Mouse (Mus musculus) liver, embryonic 15.5 days (tissue): ENCODE results near the gene Csdc2. TPM values are rescaled to one million over a fixed set of nuclear protein-coding genes. Genes with fewer than 3 reads are reported as not detected.

ENCODE experiments used
- ATAC-seq: fragments of 200-750 bp; cut with Nextera tagmentation; 2 replicates; pipeline ENCODE4 v1.8.0; 2017; ENCODE audit warnings: moderate number of reproducible peaks, mild to moderate bottlenecking, moderate library complexity; ENCODE audit not compliant: insufficient read depth
- H3K27ac ChIP-seq: fragments of 300-500 bp; sonication (generic); replicated peaks from 2 replicates; pipeline ENCODE4 v1.5.1; 2015; ENCODE audit warnings: mild to moderate bottlenecking, inconsistent platforms
- H3K27me3 ChIP-seq: fragments of 300-500 bp; sonication (generic); 2 replicates; pipeline ENCODE4 v1.6.1; 2015; ENCODE audit warnings: mild to moderate bottlenecking, inconsistent platforms
- H3K36me3 ChIP-seq: fragments of 300-500 bp; sonication (generic); replicated peaks from 2 replicates; pipeline ENCODE4 v1.6.1; 2015; ENCODE audit warnings: moderate library complexity, mild to moderate bottlenecking, inconsistent platforms
- H3K4me1 ChIP-seq: fragments of 300-500 bp; sonication (generic); replicated peaks from 2 replicates; pipeline ENCODE4 v1.6.1; 2015; ENCODE audit warnings: inconsistent platforms
- H3K4me2 ChIP-seq: fragments of 300-500 bp; sonication (generic); 2 replicates; pipeline ENCODE4 v1.6.1; 2015; ENCODE audit warnings: moderate library complexity, mild to moderate bottlenecking, inconsistent platforms
- H3K4me3 ChIP-seq: fragments of 300-500 bp; sonication (generic); replicated peaks from 2 replicates; pipeline ENCODE4 v1.5.1; 2015; ENCODE audit warnings: mild to moderate bottlenecking, inconsistent platforms
- H3K9ac ChIP-seq: fragments of 300-500 bp; sonication (generic); 2 replicates; pipeline ENCODE4 v1.6.1; 2015; ENCODE audit warnings: moderate library complexity, mild to moderate bottlenecking, inconsistent platforms
- H3K9me3 ChIP-seq: fragments of 300-500 bp; sonication (generic); replicated peaks from 2 replicates; pipeline ENCODE4 v1.6.1; 2016; ENCODE audit warnings: inconsistent platforms
- WGBS: fragments of 180-500 bp; shearing (Covaris S2); methylation state at CpG from one replicate; pipeline ENCODE4 v1.1.7; 2015; ENCODE audit warnings: mixed read lengths; ENCODE audit not compliant: insufficient replicate concordance; 5-methylcytosine and 5-hydroxymethylcytosine counted together
- polyA plus RNA-seq: library from polyadenylated mRNA; unstranded; fragments of >200 nt; fragmentation: Nextera tagmentation; extraction: Ambion mirVana; gene quantifications from 2 replicates; pipeline ENCODE4 v1.2.1, GENCODE M21; 2015

Csdc2 gene
- polyA plus RNA-seq = 0.91 and 0.96 TPM in 2 replicates

- 10% methylated on average over 12 of the region's 12 CpGs for WGBS
- no peak within 1 kb of the TSS for H3K9ac ChIP-seq
- H3K27me3 ChIP-seq = peaks cover 42% of the 10 kb centered on the region
- no peaks in the 10 kb centered on the region for H3K36me3 ChIP-seq
- no peak; the same call in 1 of the 2 replicates for ATAC-seq
- no peak within 1 kb of the TSS for H3K27ac ChIP-seq
- peak within 1 kb of the TSS; percentile 47 for H3K4me2 ChIP-seq
- H3K9me3 ChIP-seq = no peaks in the 10 kb centered on the region
- peaks cover 32% of the 10 kb centered on the region for H3K4me1 ChIP-seq
- peak within 1 kb of the TSS; percentile 29 for H3K4me3 ChIP-seq
These were observed at the start of gene Csdc2 for GRCm38 (mm10) chr15:81936679-81937078. Gene Csdc2 (plus strand): TSS chr15:81936759.

DNA sequence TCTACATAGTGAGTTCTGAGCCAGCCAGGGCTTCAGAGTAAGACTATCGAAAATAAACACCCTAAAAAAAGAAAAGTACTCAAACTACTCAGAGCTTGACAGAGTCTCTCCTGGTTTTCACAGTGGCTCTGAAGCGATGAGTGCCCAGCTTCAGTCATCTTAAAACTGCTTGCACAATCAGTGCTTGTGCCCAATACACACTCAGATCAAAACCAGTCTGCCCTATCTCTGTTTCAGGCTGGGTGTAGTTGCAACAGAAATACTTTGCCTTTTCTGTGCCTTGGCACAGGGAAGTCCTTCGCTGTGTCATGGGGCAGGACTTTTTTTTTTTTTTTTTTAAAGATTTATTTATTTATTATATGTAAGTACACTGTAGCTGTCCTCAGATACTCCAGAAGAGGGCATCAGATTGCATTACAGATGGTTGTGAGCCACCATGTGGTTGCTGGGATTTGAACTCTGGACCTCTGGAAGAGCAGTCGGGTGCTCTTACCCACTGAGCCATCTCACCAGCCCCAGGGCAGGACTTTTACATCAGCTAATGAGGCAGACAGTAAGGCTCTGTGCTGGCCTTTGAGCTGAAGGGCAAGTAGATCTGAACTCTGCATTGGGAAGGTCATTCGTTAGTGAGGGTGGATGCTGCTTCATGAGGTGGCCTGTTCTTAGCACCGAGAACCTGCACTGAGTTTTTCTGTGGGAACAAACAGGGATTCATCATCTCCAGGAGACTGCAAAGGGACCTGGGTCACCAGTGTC, 49.6 kb upstream of the Csdc2 start:
- Histone ChIP-seq H3K27ac (no peak overlapping the region), H3K9ac (no peak overlapping the region), H3K36me3 (peaks cover 40% of the 10 kb centered on the region), H3K27me3 (no peaks in the 10 kb centered on the region), H3K9me3 (no peaks in the 10 kb centered on the region), H3K4me1 (peaks cover 38% of the 10 kb centered on the region), H3K4me2 (no peak overlapping the region), H3K4me3 (no peak overlapping the region)
- no peak for ATAC-seq
- WGBS = 80% methylated on average over 6 of the region's 6 CpGs

- no peak for ATAC-seq
- H3K27me3 ChIP-seq = no peaks in the 10 kb centered on the region
- H3K4me3 ChIP-seq = no peak overlapping the region
- 83% methylated on average over 7 of the region's 7 CpGs for WGBS
- peaks cover 34% of the 10 kb centered on the region for H3K4me1 ChIP-seq
- H3K4me2 ChIP-seq = no peak overlapping the region
- H3K36me3 ChIP-seq = peaks cover 55% of the 10 kb centered on the region
- no peak overlapping the region; the same call in 1 of the 2 replicates for H3K27ac ChIP-seq
- no peaks in the 10 kb centered on the region for H3K9me3 ChIP-seq
- H3K9ac ChIP-seq = no peak overlapping the region
These were observed 47.4 kb upstream of the Csdc2 start for GRCm38 (mm10) chr15:81889175-81889574.

DNA sequence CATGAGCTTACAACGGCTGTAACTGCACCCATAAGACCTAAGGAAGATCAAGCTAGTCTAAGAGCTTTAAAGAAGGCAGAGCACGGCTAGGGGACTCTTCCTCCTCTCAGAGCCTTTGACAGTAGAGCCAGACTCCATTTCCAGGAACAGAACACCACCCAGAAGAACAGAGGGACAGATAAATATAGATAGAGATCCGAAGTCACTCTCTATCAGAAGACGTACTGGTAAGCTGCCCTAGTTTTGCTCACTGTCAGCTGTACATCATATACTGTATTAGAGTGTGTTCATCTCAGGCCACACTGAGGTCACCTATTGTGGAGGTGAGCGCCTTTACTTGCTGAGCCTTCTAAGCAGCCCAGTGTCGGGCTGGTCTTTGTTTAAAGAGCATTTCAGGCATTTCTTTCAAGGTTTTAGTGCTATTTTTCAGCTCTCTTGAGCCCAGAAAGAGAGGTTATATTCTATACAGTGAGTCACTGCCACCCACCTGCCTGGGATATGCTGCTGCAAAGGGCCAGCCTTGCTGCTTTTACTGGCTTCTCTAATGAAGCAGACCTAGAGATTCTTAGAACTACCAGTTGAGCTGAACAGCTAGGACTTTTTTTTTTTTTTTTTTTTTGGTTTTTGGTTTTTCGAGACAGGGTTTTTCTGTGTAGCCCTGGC, 45.3 kb upstream of the Csdc2 start:
- Histone ChIP-seq H3K4me3 (no peak overlapping the region), H3K9me3 (no peaks in the 10 kb centered on the region), H3K27ac (peak overlapping the region; percentile 87), H3K4me2 (peak overlapping the region; percentile 29), H3K36me3 (peaks cover 71% of the 10 kb centered on the region), H3K9ac (0 out of 2 replicates have a peak overlapping the region, but pooled peaks have one; percentile 15), H3K27me3 (no peaks in the 10 kb centered on the region), H3K4me1 (peaks cover 34% of the 10 kb centered on the region)
- 52% methylated on average over 7 of the region's 7 CpGs for WGBS
- 0 out of 2 replicates have a peak, but pooled peaks have one; percentile 22 for ATAC-seq

- H3K27me3 ChIP-seq = no peaks in the 10 kb centered on the region
- H3K4me1 ChIP-seq = peaks cover 34% of the 10 kb centered on the region
- H3K36me3 ChIP-seq = peaks cover 72% of the 10 kb centered on the region
- no peak overlapping the region for H3K4me3 ChIP-seq
- H3K27ac ChIP-seq = peak overlapping the region; percentile 87
- WGBS = 64% methylated on average over 8 of the region's 8 CpGs
- peak overlapping the region; percentile 29 for H3K4me2 ChIP-seq
- H3K9me3 ChIP-seq = no peaks in the 10 kb centered on the region
- ATAC-seq = peak; percentile 90
- H3K9ac ChIP-seq = no peak overlapping the region
These were observed 44.6 kb upstream of the Csdc2 start for GRCm38 (mm10) chr15:81891822-81892580.

DNA sequence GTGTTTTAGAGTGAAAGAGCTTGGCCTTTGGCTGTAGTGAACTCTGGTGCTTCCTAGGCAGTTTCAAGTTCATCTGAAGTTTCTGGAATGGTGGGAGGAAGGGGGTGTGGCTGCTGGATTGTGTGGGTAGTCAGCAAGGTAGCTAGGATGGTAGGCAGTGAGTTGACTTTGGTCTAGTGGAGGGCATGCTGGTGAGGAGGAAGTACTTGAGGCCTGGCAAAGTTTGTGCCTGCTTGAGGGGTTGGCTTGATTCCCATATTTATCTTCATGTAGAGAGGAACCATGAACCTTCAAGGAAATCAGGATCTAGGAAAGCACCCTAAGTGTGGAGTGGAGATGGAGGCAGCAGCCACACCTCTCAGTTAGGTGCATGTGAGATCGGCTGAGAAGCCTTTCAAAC, 42.6 kb upstream of the Csdc2 start:
- Histone ChIP-seq H3K36me3 (peaks cover 79% of the 10 kb centered on the region), H3K4me3 (no peak overlapping the region), H3K9ac (no peak overlapping the region), H3K4me2 (no peak overlapping the region), H3K4me1 (peaks cover 40% of the 10 kb centered on the region), H3K27me3 (no peaks in the 10 kb centered on the region), H3K27ac (no peak overlapping the region), H3K9me3 (no peaks in the 10 kb centered on the region)
- ATAC-seq = no peak
- 70% methylated on average over 1 of the region's 1 CpGs for whole genome bisulfite sequencing

GRCm38 (mm10) chr15:81896407-81896806, 40.2 kb upstream of the Csdc2 start:
- Histone ChIP-seq H3K4me2 (no peak overlapping the region), H3K27me3 (no peaks in the 10 kb centered on the region), H3K27ac (no peak overlapping the region), H3K9me3 (no peaks in the 10 kb centered on the region), H3K36me3 (peaks cover 79% of the 10 kb centered on the region), H3K9ac (no peak overlapping the region), H3K4me1 (peaks cover 24% of the 10 kb centered on the region), H3K4me3 (no peak overlapping the region)
- 71% methylated on average over 2 of the region's 2 CpGs for WGBS
- ATAC-seq = no peak

- Histone ChIP-seq H3K27me3 (no peaks in the 10 kb centered on the region), H3K9me3 (no peaks in the 10 kb centered on the region), H3K4me1 (peaks cover 10% of the 10 kb centered on the region), H3K4me3 (no peak overlapping the region), H3K27ac (peak overlapping the region; percentile 59), H3K9ac (no peak overlapping the region), H3K4me2 (no peak overlapping the region), H3K36me3 (peaks cover 79% of the 10 kb centered on the region)
- 0 out of 2 replicates have a peak, but pooled peaks have one; percentile 21 for ATAC-seq
- WGBS = 82% methylated on average over 5 of the region's 5 CpGs
These were observed 38.8 kb upstream of the Csdc2 start for GRCm38 (mm10) chr15:81897607-81898285.

DNA sequence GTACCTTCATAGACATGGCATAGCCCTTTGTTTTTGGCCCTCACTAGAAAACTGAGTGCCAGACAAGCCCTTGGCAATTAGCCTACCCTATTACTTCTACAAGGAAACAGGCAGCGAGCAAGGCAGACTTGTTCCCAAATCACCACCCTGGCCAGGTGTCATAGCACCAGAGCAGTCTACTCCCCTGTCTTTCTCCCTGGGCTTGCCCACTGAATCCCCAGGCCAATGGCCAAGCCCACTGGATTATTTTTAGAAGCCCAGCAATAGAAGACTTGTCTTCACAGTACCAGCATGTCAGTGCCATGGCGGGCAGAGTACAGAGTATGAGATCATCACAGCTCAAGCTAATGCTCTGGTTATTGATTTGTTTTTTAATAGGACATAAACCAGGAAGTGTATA, 37.8 kb upstream of the Csdc2 start:
- Histone ChIP-seq H3K27me3 (no peaks in the 10 kb centered on the region), H3K9ac (no peak overlapping the region), H3K27ac (peak overlapping the region; percentile 45), H3K36me3 (peaks cover 81% of the 10 kb centered on the region), H3K4me1 (0 out of 2 replicates have a peak, but pooled peaks cover 6% of the 10 kb centered on the region), H3K9me3 (no peaks in the 10 kb centered on the region), H3K4me2 (no peak overlapping the region), H3K4me3 (no peak overlapping the region)
- no peak for ATAC-seq
- WGBS = 85% methylated on average over 2 of the region's 2 CpGs

DNA sequence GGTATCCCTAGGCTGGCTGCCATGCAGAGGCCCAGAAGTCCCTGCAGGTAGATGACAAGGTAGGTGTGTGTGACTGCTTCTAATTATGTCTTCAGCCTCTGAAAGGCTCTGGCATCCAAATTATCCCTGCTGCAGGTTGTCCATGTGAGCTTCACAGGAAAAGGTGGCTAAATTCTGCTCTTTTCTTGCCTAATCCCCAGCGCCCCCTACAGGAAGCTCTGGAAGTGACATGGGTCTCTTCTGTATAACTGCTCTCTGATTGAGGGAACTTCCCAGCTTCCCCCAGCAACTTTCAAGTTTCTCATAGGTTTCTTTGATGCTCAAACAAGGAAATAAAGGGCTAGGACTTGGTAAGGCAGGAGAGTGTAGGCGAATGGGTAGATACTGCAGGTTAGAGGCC, 31.6 kb upstream of the Csdc2 start:
- Histone ChIP-seq H3K4me3 (no peak overlapping the region), H3K36me3 (peaks cover 97% of the 10 kb centered on the region), H3K27me3 (no peaks in the 10 kb centered on the region), H3K4me2 (no peak overlapping the region), H3K9me3 (no peaks in the 10 kb centered on the region), H3K4me1 (no peaks in the 10 kb centered on the region), H3K27ac (no peak overlapping the region), H3K9ac (no peak overlapping the region)
- ATAC-seq = no peak
- 25% methylated on average over 2 of the region's 2 CpGs for WGBS
